Comparison of ENCODE assay signal across 28 mouse cellular contexts in genomic region chr17:15269905-15270304, GRCm38 (mm10).
DNase-seq lines count a peak whose midpoint lies in the region; ATAC-seq and TF ChIP-seq lines count a peak whose summit lies in the region.
"Had no signal": no experiment of that assay in that cellular context is flagged by ENCODE, and none has a peak within 500 bp of the region (broad histone marks: within the 10 kb centered on the region; RNA-seq: fewer than 3 reads in every experiment).

No protein-coding gene starts in this region.

- no peaks in the 10 kb centered on the region for H3K9me3 ChIP-seq in forebrain, embryonic 10.5 days
- no peaks in the 10 kb centered on the region for H3K9me3 ChIP-seq in forebrain, embryonic 15.5 days
- H3K9me3 ChIP-seq in liver, embryonic 11.5 days (ENCODE audit: control insufficient read depth, low read length), result no peaks in the 10 kb centered on the region
- no peaks in the 10 kb centered on the region for H3K9me3 ChIP-seq in CH12.LX (replicated peaks; ENCODE audit: low read length)
- H3K9me3 ChIP-seq: embryonic facial prominence, embryonic 12.5 days; forebrain, embryonic 13.5 days; heart, embryonic 10.5 days; heart, embryonic 13.5 days had no signal

- no peak overlapping the region for H3K4me3 ChIP-seq in forebrain, embryonic 10.5 days
- H3K4me3 ChIP-seq in forebrain, embryonic 15.5 days, result no peak overlapping the region
- no peak overlapping the region for H3K4me3 ChIP-seq in liver, embryonic 11.5 days (ENCODE audit: low read depth, low read length)
- no peak overlapping the region for H3K4me3 ChIP-seq in CH12.LX (replicated peaks in 1 of 3; ENCODE audit: low read depth in 2 of 3, low read length in 2 of 3, poor library complexity in 1 of 3)
- H3K4me3 ChIP-seq: embryonic facial prominence, embryonic 12.5 days; erythroblast, embryonic 14.5 days; forebrain, embryonic 13.5 days; gastrocnemius, adult 2 months; heart, embryonic 10.5 days; heart, embryonic 13.5 days had no signal

- TF ChIP-seq RAD21 in CH12.LX (IDR thresholded peaks at IDR 0.05; ENCODE audit: low read depth, low read length), result no peak; the same call in 1 of the 2 replicates

- dilution Hi-C loops in CH12.LX (cut with MboI; ENCODE audit: extremely low pct_ligation_motif_present, extremely low pct_unique_long_range_greater_than_20kb, low sequenced_read_pairs), result no loop called here

- 0 out of 2 replicates have a peak overlapping the region, but pooled peaks have one; percentile 40 for H3K27ac ChIP-seq in forebrain, embryonic 10.5 days
- no peak overlapping the region for H3K27ac ChIP-seq in forebrain, embryonic 15.5 days (replicated peaks)
- no peak overlapping the region for H3K27ac ChIP-seq in liver, embryonic 11.5 days (ENCODE audit: low read depth, low read length)
- no peak overlapping the region for H3K27ac ChIP-seq in CH12.LX (ENCODE audit: insufficient read depth, low read depth)
- H3K27ac ChIP-seq: embryonic facial prominence, embryonic 12.5 days; forebrain, embryonic 13.5 days; gastrocnemius, adult 2 months; heart, embryonic 10.5 days; heart, embryonic 13.5 days; hindbrain, embryonic 14.5 days; hindbrain, postnatal 0 days had no signal

- TF ChIP-seq POLR2A in CH12.LX (IDR thresholded peaks at IDR 0.05; ENCODE audit: low read depth, low read length), result no peak

- no peak overlapping the region for H3K4me2 ChIP-seq in forebrain, embryonic 15.5 days (replicated peaks)
- no peak overlapping the region for H3K4me2 ChIP-seq in liver, embryonic 11.5 days
- H3K4me2 ChIP-seq in CH12.LX (ENCODE audit: insufficient read depth, low read depth, poor library complexity, severe bottlenecking), result no peak overlapping the region
- H3K4me2 ChIP-seq: embryonic facial prominence, embryonic 12.5 days; forebrain, embryonic 13.5 days; heart, embryonic 13.5 days; hindbrain, embryonic 14.5 days had no signal

- TF ChIP-seq EP300 in CH12.LX (IDR thresholded peaks at IDR 0.05; ENCODE audit: low read length), result no peak

- no peaks in the 10 kb centered on the region for H3K27me3 ChIP-seq in forebrain, embryonic 10.5 days (ENCODE audit: poor library complexity, severe bottlenecking)
- no peaks in the 10 kb centered on the region for H3K27me3 ChIP-seq in forebrain, embryonic 15.5 days
- no peaks in the 10 kb centered on the region for H3K27me3 ChIP-seq in liver, embryonic 11.5 days (replicated peaks; ENCODE audit: control insufficient read depth, insufficient read depth, low read length)
- no peaks in the 10 kb centered on the region for H3K27me3 ChIP-seq in CH12.LX (replicated peaks)
- H3K27me3 ChIP-seq: embryonic facial prominence, embryonic 12.5 days; forebrain, embryonic 13.5 days had no signal

- H3K79me2 ChIP-seq in CH12.LX (replicated peaks; ENCODE audit: control insufficient read depth, extremely low read depth, insufficient read depth, poor library complexity, severe bottlenecking), result no peaks in the 10 kb centered on the region

- DNase-seq in forebrain, embryonic 10.5 days (ENCODE audit: extremely low spot score, low spot score), result no peak
- peak; percentile 16 for DNase-seq in liver, embryonic 11.5 days (ENCODE audit: low spot score)
- DNase-seq in liver (no peak), CH12.LX (ENCODE audit: extremely low read depth) (peak; percentile 35)
- no peak for DNase-seq in adrenal gland, adult (ENCODE audit: inconsistent age in 2 of 2, low spot score in 1 of 2)
- DNase-seq: adrenal gland, postnatal 10 days; adrenal gland, postnatal 36 days; cerebellum, adult 18-20 months; cerebellum, adult 9-10 months; cerebellum, postnatal 14 days; forebrain, postnatal 0 days; gastrocnemius, adult 2 months; gastrocnemius, postnatal 14 days; heart, adult 18-20 months; heart, postnatal 14 days; heart, postnatal 4 days; kidney, adult 11 months had no signal

- peaks cover 13% of the 10 kb centered on the region for H3K4me1 ChIP-seq in forebrain, embryonic 10.5 days
- H3K4me1 ChIP-seq in forebrain, embryonic 15.5 days, result no peaks in the 10 kb centered on the region
- no peaks in the 10 kb centered on the region; the same call in 1 of the 2 replicates for H3K4me1 ChIP-seq in liver, embryonic 11.5 days (replicated peaks; ENCODE audit: control insufficient read depth, insufficient read depth, low read length)
- peaks cover 7 to 28% of the 10 kb centered on the region in 2 experiments for H3K4me1 ChIP-seq in CH12.LX (ENCODE audit: control insufficient read depth in 1 of 2, insufficient read depth in 2 of 2)
- H3K4me1 ChIP-seq: embryonic facial prominence, embryonic 12.5 days; forebrain, embryonic 13.5 days; heart, embryonic 10.5 days had no signal

- TF ChIP-seq CTCF in CH12.LX (conservative IDR thresholded peaks at IDR 0.05 in 1 of 2, IDR thresholded peaks at IDR 0.05 in 1 of 2; ENCODE audit: low read depth in 2 of 2, low read length in 2 of 2), result no peak

- H3K36me3 ChIP-seq in forebrain, embryonic 10.5 days (replicated peaks), result no peaks in the 10 kb centered on the region
- H3K36me3 ChIP-seq in forebrain, embryonic 15.5 days, result no peaks in the 10 kb centered on the region
- no peaks in the 10 kb centered on the region for H3K36me3 ChIP-seq in liver, embryonic 11.5 days (ENCODE audit: control insufficient read depth, insufficient read depth, low read length)
- H3K36me3 ChIP-seq in CH12.LX (replicated peaks in 1 of 2; ENCODE audit: control insufficient read depth in 1 of 2, insufficient read depth in 1 of 2, low read length in 1 of 2), result no peaks in the 10 kb centered on the region
- H3K36me3 ChIP-seq: embryonic facial prominence, embryonic 12.5 days; heart, embryonic 10.5 days; heart, embryonic 13.5 days had no signal

- no peak for ATAC-seq in forebrain, embryonic 15.5 days (replicated peaks)
- ATAC-seq in liver, embryonic 11.5 days (replicated peaks; ENCODE audit: low FRiP score), result no peak
- ATAC-seq: activated CD4-positive, CD25-positive, alpha-beta regulatory T cell, adult 4 months; CD4-positive, CD25-positive, alpha-beta regulatory T cell, adult 4 months; forebrain, embryonic 13.5 days; forebrain, postnatal 0 days; hindbrain, postnatal 0 days; inflammation-experienced regulatory T-cells, adult 6 months had no signal

- in situ Hi-C loops in CH12.LX (cut with MboI; ENCODE audit: low pct_ligation_motif_present, low pct_unique_long_range_greater_than_20kb, low sequenced_read_pairs), result no loop called here

- H3K9ac ChIP-seq in forebrain, embryonic 15.5 days (replicated peaks), result no peak overlapping the region
- no peak overlapping the region for H3K9ac ChIP-seq in liver, embryonic 11.5 days (ENCODE audit: low read depth, low read length)
- H3K9ac ChIP-seq in CH12.LX (ENCODE audit: insufficient read depth, low read depth), result no peak overlapping the region
- H3K9ac ChIP-seq: embryonic facial prominence, embryonic 12.5 days; forebrain, embryonic 13.5 days; forebrain, postnatal 0 days; heart, embryonic 13.5 days; hindbrain, embryonic 14.5 days had no signal

- 69% methylated on average over 6 of the region's 6 CpGs for whole genome bisulfite sequencing in forebrain, embryonic 10.5 days
- WGBS in forebrain, embryonic 15.5 days, result 73% methylated on average over 6 of the region's 6 CpGs
- 67% methylated on average over 6 of the region's 6 CpGs for WGBS in liver, embryonic 11.5 days

TF ChIP-seq in CH12.LX, 34 proteins besides CTCF, POLR2A, EP300 and RAD21:
- TF ChIP-seq MXI1 (IDR thresholded peaks at IDR 0.05; ENCODE audit: low read depth, low read length) (peak; percentile 72; the same call in 1 of the 2 replicates), MYC (IDR thresholded peaks at IDR 0.05; ENCODE audit: low read depth, low read length) (0 out of 2 replicates have a peak, but pooled peaks have one; percentile 45), NELFE (IDR thresholded peaks at IDR 0.05; ENCODE audit: low read depth, low read length) (no peak), ELF1 (IDR thresholded peaks at IDR 0.05; ENCODE audit: low read depth, low read length) (peak; percentile 46; the same call in 1 of the 2 replicates), HCFC1 (IDR thresholded peaks at IDR 0.05; ENCODE audit: low read depth, low read length) (no peak), ZC3H11A (IDR thresholded peaks at IDR 0.05; ENCODE audit: low read depth, low read length) (no peak), USF2 (conservative IDR thresholded peaks at IDR 0.05; ENCODE audit: low read depth, low read length) (no peak), PAX5 (IDR thresholded peaks at IDR 0.05; ENCODE audit: low read length) (no peak), POLR2AphosphoS2 (IDR thresholded peaks at IDR 0.05; ENCODE audit: low read depth, low read length) (no peak), MAZ (IDR thresholded peaks at IDR 0.05; ENCODE audit: low read depth, low read length) (no peak), BHLHE40 (IDR thresholded peaks at IDR 0.05; ENCODE audit: low read depth, low read length) (peak; percentile 65), MAX (IDR thresholded peaks at IDR 0.05; ENCODE audit: low read length) (peak; percentile 60; the same call in 1 of the 2 replicates), SIN3A (IDR thresholded peaks at IDR 0.05; ENCODE audit: low read length) (no peak), MAFK (IDR thresholded peaks at IDR 0.05; ENCODE audit: insufficient replicate concordance, low read length) (peak; percentile 60; the same call in 1 of the 2 replicates), ETS1 (conservative IDR thresholded peaks at IDR 0.05; ENCODE audit: low read depth, low read length) (0 out of 2 replicates have a peak, but pooled peaks have one; percentile 10)

Comparison
In these comparisons a context has a peak if more than half of its experiments do, and no peak if none do; other contexts are left out.
1. DNase-seq: peak in liver, embryonic 11.5 days (single experiment) and CH12.LX (single experiment); none in forebrain, embryonic 10.5 days (single experiment), liver (single experiment) and adrenal gland, adult (0 of 2).